Mouse (Mus musculus): ENCODE results near the gene Metrnl. TPM values are rescaled to one million over a fixed set of nuclear protein-coding genes. Genes with fewer than 3 reads are reported as not detected.

Gene Metrnl
- total RNA-seq, 4 experiments from 2014 or later: 5.1 to 7.8 (median 5.6) TPM

- DNase-seq (ENCODE audit: low spot score in 2 of 2): no peak
Measured at GRCm38 (mm10) chr11:121685491-121686001, 15.8 kb upstream of the Metrnl start.

- DNase-seq (ENCODE audit: low spot score in 2 of 2): no peak
Measured at GRCm38 (mm10) chr11:121686091-121686490, 15.3 kb upstream of the Metrnl start.

GRCm38 (mm10) chr11:121686674-121687073 is 14.7 kb upstream of the Metrnl start:
- DNase-seq (ENCODE audit: low spot score in 2 of 2): peak in 1 of 2 experiments; percentile 23

- no peak for DNase-seq (ENCODE audit: low spot score in 2 of 2)
Measured at GRCm38 (mm10) chr11:121688024-121688423, 13.3 kb upstream of the Metrnl start.

- DNase-seq (ENCODE audit: low spot score in 2 of 2): no peak
Measured at GRCm38 (mm10) chr11:121695304-121696064, 5.9 kb upstream of the Metrnl start.

GRCm38 (mm10) chr11:121697271-121697670 is 4.1 kb upstream of the Metrnl start:
- no peak for DNase-seq (ENCODE audit: low spot score in 2 of 2)

GRCm38 (mm10) chr11:121698381-121698955 is 2.9 kb upstream of the Metrnl start:
- no peak for DNase-seq (ENCODE audit: low spot score in 2 of 2)

GRCm38 (mm10) chr11:121702111-121702894 is 959 bp downstream of the Metrnl start:
- peak; percentile 91 to 92 for DNase-seq (ENCODE audit: low spot score in 2 of 2)

- peak; percentile 57 to 68 for DNase-seq (ENCODE audit: low spot score in 2 of 2)
Measured at GRCm38 (mm10) chr11:121702895-121703618, 1.7 kb downstream of the Metrnl start.

GRCm38 (mm10) chr11:121703619-121704215 is 2.4 kb downstream of the Metrnl start:
- DNase-seq (ENCODE audit: low spot score in 2 of 2): no peak

- DNase-seq (ENCODE audit: low spot score in 2 of 2): no peak
Measured at GRCm38 (mm10) chr11:121706521-121707005, 5.2 kb downstream of the Metrnl start.

- DNase-seq (ENCODE audit: low spot score in 2 of 2): no peak
Measured at GRCm38 (mm10) chr11:121709278-121709677, 7.9 kb downstream of the Metrnl start.

GRCm38 (mm10) chr11:121710245-121710644 is 8.9 kb downstream of the Metrnl start:
- no peak for DNase-seq (ENCODE audit: low spot score in 2 of 2)

- DNase-seq (ENCODE audit: low spot score in 2 of 2): no peak
Measured at GRCm38 (mm10) chr11:121712987-121713386, 11.6 kb downstream of the Metrnl start.

GRCm38 (mm10) chr11:121713569-121713968 is 12.2 kb downstream of the Metrnl start:
- DNase-seq (ENCODE audit: low spot score in 2 of 2): no peak

- no peak for DNase-seq (ENCODE audit: low spot score in 2 of 2)
Measured at GRCm38 (mm10) chr11:121714745-121715485, 13.6 kb downstream of the Metrnl start.

GRCm38 (mm10) chr11:121717724-121718123 is 16.4 kb downstream of the Metrnl start:
- DNase-seq (ENCODE audit: low spot score in 2 of 2): no peak

- no peak for DNase-seq (ENCODE audit: low spot score in 2 of 2)
Measured at GRCm38 (mm10) chr11:121720752-121721151, 19.4 kb downstream of the Metrnl start.

- no peak for DNase-seq (ENCODE audit: low spot score in 2 of 2)
Measured at GRCm38 (mm10) chr11:121722434-121722833, 21.1 kb downstream of the Metrnl start.

GRCm38 (mm10) chr11:121726625-121727024 is 25.3 kb downstream of the Metrnl start:
- DNase-seq (ENCODE audit: low spot score in 2 of 2): no peak

Data from gastrocnemius, adult 8-10 months (tissue).